Mouse (Mus musculus) MEL (cell line): ENCODE data around the gene Llgl2. TPM values are rescaled to one million over a fixed set of nuclear protein-coding genes. Genes with fewer than 3 reads are reported as not detected.
A peak's percentile ranks its signal among the peaks of the same experiment; 100 is the strongest.

Experiments
- DNase-seq: peaks from one replicate; pipeline ENCODE4 v3.0.0; 2011; ENCODE audit warnings: low read depth, low spot score
- H3K27ac ChIP-seq: 2 replicates; pipeline ENCODE4 v1.5.1; 2012; ENCODE audit warnings: low read depth, mild to moderate bottlenecking, control low read depth, low read length, moderate library complexity; ENCODE audit not compliant: control insufficient read depth
- H3K27me3 ChIP-seq, 2 experiments: fragments of 150-350 bp in 1 of 2; sonication (generic) in 1 of 2; 2 replicates each; pipeline ENCODE4 v1.6.1; 2012; ENCODE audit warnings: low read length in 2 of 2, mild to moderate bottlenecking in 2 of 2, improper control_type of control experiment in 1 of 2, moderate library complexity in 1 of 2; ENCODE audit not compliant: insufficient read depth in 2 of 2, control insufficient read depth in 1 of 2
- H3K36me3 ChIP-seq, 2 experiments: 2 replicates each; pipeline ENCODE4 v1.6.1; 2012 to 2014; ENCODE audit warnings: low read length in 2 of 2, improper control_type of control experiment in 1 of 2, inconsistent platforms in 1 of 2, mild to moderate bottlenecking in 1 of 2; ENCODE audit not compliant: insufficient read depth in 2 of 2, control insufficient read depth in 1 of 2
- H3K4me1 ChIP-seq, 2 experiments: fragments of 150-350 bp in 1 of 2; sonication (generic) in 1 of 2; 2 replicates each; pipeline ENCODE4 v1.6.1; 2012; ENCODE audit warnings: low read length in 2 of 2, improper control_type of control experiment in 1 of 2, mild to moderate bottlenecking in 1 of 2; ENCODE audit not compliant: insufficient read depth in 2 of 2, control insufficient read depth in 1 of 2
- H3K4me3 ChIP-seq, 2 experiments: fragments of 150-350 bp in 1 of 2; sonication (generic) in 1 of 2; 2 replicates each; pipeline ENCODE4 v1.5.1; 2012; ENCODE audit warnings: low read depth in 2 of 2, low read length in 2 of 2, mild to moderate bottlenecking in 2 of 2, moderate library complexity in 2 of 2, control low read depth in 1 of 2, improper control_type of control experiment in 1 of 2; ENCODE audit not compliant: control insufficient read depth in 1 of 2, insufficient read depth in 1 of 2
- H3K79me2 ChIP-seq: 2 replicates; pipeline ENCODE4 v1.6.1; 2012; ENCODE audit warnings: mild to moderate bottlenecking, low read length, moderate library complexity; ENCODE audit not compliant: control insufficient read depth, poor library complexity, insufficient read depth
- H3K9ac ChIP-seq: 2 replicates; pipeline ENCODE4 v1.6.1; 2012; ENCODE audit warnings: low read depth, mild to moderate bottlenecking, control low read depth, low read length, moderate library complexity; ENCODE audit not compliant: control insufficient read depth, poor library complexity, severe bottlenecking
- H3K9me3 ChIP-seq: fragments of 150-350 bp; sonication (generic); replicated peaks from 2 replicates; pipeline ENCODE4 v1.6.1; 2012; ENCODE audit warnings: mild to moderate bottlenecking, low read length, improper control_type of control experiment, moderate library complexity; ENCODE audit not compliant: insufficient read depth
- CHD1 ChIP-seq: IDR thresholded peaks from 2 replicates; pipeline ENCODE4 v1.6.1; 2012; ENCODE audit warnings: low read depth, mild to moderate bottlenecking, inconsistent platforms, low read length, improper control_type of control experiment
- CTCF ChIP-seq, 3 experiments: IDR thresholded peaks in 2 of 3; conservative IDR thresholded peaks in 1 of 3; 2 replicates each; pipeline ENCODE4 v1.5.1; 2011 to 2012; ENCODE audit warnings: low read length in 3 of 3, low read depth in 2 of 3, mild to moderate bottlenecking in 2 of 3, improper control_type of control experiment in 1 of 3, inconsistent platforms in 1 of 3, mixed read lengths in 1 of 3, moderate library complexity in 1 of 3; ENCODE audit not compliant: control insufficient read depth in 1 of 3, insufficient read depth in 1 of 3, poor library complexity in 1 of 3, severe bottlenecking in 1 of 3
- ELF1 ChIP-seq: IDR thresholded peaks from 2 replicates; pipeline ENCODE4 v1.6.1; 2014; ENCODE audit warnings: low read depth, mild to moderate bottlenecking, inconsistent platforms, low read length, improper control_type of control experiment, moderate library complexity
- EP300 ChIP-seq, 2 experiments: IDR thresholded peaks; 2 replicates each; pipeline ENCODE4 v1.6.1; 2011; ENCODE audit warnings: improper control_type of control experiment in 2 of 2, low read length in 2 of 2, low read depth in 1 of 2, mild to moderate bottlenecking in 1 of 2
- ETS1 ChIP-seq: IDR thresholded peaks from 2 replicates; pipeline ENCODE4 v1.6.1; 2012; ENCODE audit warnings: low read depth, mild to moderate bottlenecking, inconsistent platforms, low read length, improper control_type of control experiment, moderate library complexity
- GATA1 ChIP-seq: IDR thresholded peaks from 2 replicates; pipeline ENCODE4 v1.6.1; 2011; ENCODE audit warnings: low read depth, low read length, improper control_type of control experiment
- HCFC1 ChIP-seq: IDR thresholded peaks from 2 replicates; pipeline ENCODE4 v1.6.1; 2012; ENCODE audit warnings: low read depth, mild to moderate bottlenecking, inconsistent platforms, low read length, improper control_type of control experiment, moderate library complexity
- JUND ChIP-seq: IDR thresholded peaks from 2 replicates; pipeline ENCODE4 v1.6.1; 2011; ENCODE audit warnings: low read depth, mild to moderate bottlenecking, improper control_type of control experiment, low read length
- MAZ ChIP-seq: IDR thresholded peaks from 2 replicates; pipeline ENCODE4 v1.6.1; 2012; ENCODE audit warnings: low read depth, mild to moderate bottlenecking, inconsistent platforms, low read length, improper control_type of control experiment
- MXI1 ChIP-seq: IDR thresholded peaks from 2 replicates; pipeline ENCODE4 v1.6.1; 2011; ENCODE audit warnings: mild to moderate bottlenecking, low read depth, low read length, improper control_type of control experiment
- NELFE ChIP-seq: IDR thresholded peaks from 2 replicates; pipeline ENCODE4 v1.6.1; 2011; ENCODE audit warnings: low read depth, low read length, improper control_type of control experiment
- NRF1 ChIP-seq: IDR thresholded peaks from 2 replicates; pipeline ENCODE4 v1.6.1; 2014; ENCODE audit warnings: low read depth, mild to moderate bottlenecking, inconsistent platforms, low read length, improper control_type of control experiment, moderate library complexity; ENCODE audit not compliant: poor library complexity, insufficient read depth, severe bottlenecking
- POLR2A ChIP-seq, 2 experiments: IDR thresholded peaks; 2 replicates each; pipeline ENCODE4 v1.6.1; 2011 to 2012; ENCODE audit warnings: low read length in 2 of 2, mild to moderate bottlenecking in 2 of 2, control low read depth in 1 of 2, improper control_type of control experiment in 1 of 2, low read depth in 1 of 2, moderate library complexity in 1 of 2; ENCODE audit not compliant: control insufficient read depth in 1 of 2, insufficient read depth in 1 of 2, poor library complexity in 1 of 2
- POLR2AphosphoS2 ChIP-seq: IDR thresholded peaks from 2 replicates; pipeline ENCODE4 v1.6.1; 2011; ENCODE audit warnings: low read length, improper control_type of control experiment
- RAD21 ChIP-seq: IDR thresholded peaks from 2 replicates; pipeline ENCODE4 v1.6.1; 2011; ENCODE audit warnings: mild to moderate bottlenecking, low read depth, low read length, improper control_type of control experiment
- SIN3A ChIP-seq: IDR thresholded peaks from 2 replicates; pipeline ENCODE4 v1.6.1; 2012; ENCODE audit warnings: low read length, improper control_type of control experiment, inconsistent platforms
- SMC3 ChIP-seq: IDR thresholded peaks from 2 replicates; pipeline ENCODE4 v1.6.1; 2011; ENCODE audit warnings: low read depth, low read length, improper control_type of control experiment
- TBP ChIP-seq: IDR thresholded peaks from 2 replicates; pipeline ENCODE4 v1.8.0; 2011; ENCODE audit warnings: low read depth, low read length, improper control_type of control experiment
- TCF12 ChIP-seq: IDR thresholded peaks from 2 replicates; pipeline ENCODE4 v1.6.1; 2014; ENCODE audit warnings: low read depth, mild to moderate bottlenecking, inconsistent platforms, low read length, improper control_type of control experiment, moderate library complexity
- UBTF ChIP-seq: IDR thresholded peaks from 2 replicates; pipeline ENCODE4 v1.6.1; 2012; ENCODE audit warnings: low read depth, mild to moderate bottlenecking, inconsistent platforms, low read length, improper control_type of control experiment, moderate library complexity, borderline replicate concordance; ENCODE audit not compliant: insufficient read depth
- ZC3H11A ChIP-seq: IDR thresholded peaks from 2 replicates; pipeline ENCODE4 v1.6.1; 2012; ENCODE audit warnings: low read depth, mild to moderate bottlenecking, inconsistent platforms, low read length, improper control_type of control experiment
- ZNF384 ChIP-seq: IDR thresholded peaks from 2 replicates; pipeline ENCODE4 v1.6.1; 2012; ENCODE audit warnings: low read depth, mild to moderate bottlenecking, inconsistent platforms, low read length, improper control_type of control experiment
- polyA plus RNA-seq, 2 experiments: library from polyadenylated mRNA; stranded (reverse) in 1 of 2; unstranded in 1 of 2; fragments of >175 nt in 1 of 2; fragments of >200 nt in 1 of 2; gene quantifications; 2 replicates each; pipeline versions ENCODE4 v1.2.1 to v1.2.4; 2012; ENCODE audit warnings: low replicate concordance in 2 of 2, low read depth in 1 of 2; ENCODE audit not compliant: insufficient read length in 2 of 2, insufficient read depth in 1 of 2, missing spikeins in 1 of 2
- total RNA-seq: library from RNA; depleted of rRNA; stranded (reverse); fragments of 300-350 nt; gene quantifications from 2 replicates; pipeline ENCODE4 v1.2.3, GENCODE M21; 2012

Gene Llgl2
- total and polyA plus RNA-seq, 3 experiments = 15.9 to 22.6 TPM; not detected in 1

DNA sequence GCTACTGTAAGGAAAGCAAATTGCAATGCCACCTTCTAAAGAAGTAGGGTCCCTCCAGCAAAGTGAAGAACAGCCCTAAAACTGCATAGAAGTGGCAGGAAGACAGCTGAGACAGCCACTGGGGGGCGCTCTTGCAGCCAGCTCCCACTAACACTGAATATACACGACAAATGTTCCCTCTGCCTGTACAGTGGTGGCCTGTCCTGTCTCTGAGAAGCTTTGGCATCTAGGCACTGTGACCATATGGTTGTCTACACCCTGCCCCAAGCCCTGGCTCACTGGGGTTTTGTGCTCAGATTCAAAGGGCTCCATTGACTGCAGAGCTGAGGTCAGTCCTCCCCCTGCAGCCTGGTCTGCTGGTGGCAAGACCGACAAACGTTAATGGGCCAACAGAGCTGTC, 75.0 kb downstream of the Llgl2 start:
- peak overlapping the region; percentile 65 for H3K27ac ChIP-seq
- TF ChIP-seq NRF1 (no peak), SIN3A (peak; percentile 60; the same call in 1 of the 2 replicates), POLR2A (IDR thresholded peaks at IDR 0.05; ENCODE audit: control insufficient read depth in 1 of 2, insufficient read depth in 1 of 2, low read depth in 1 of 2, low read length in 2 of 2, poor library complexity in 1 of 2) (peak in 1 of 2 experiments; percentile 27; a peak in 1 of 4 replicates), TBP (peak; percentile 51), TCF12 (no peak), MXI1 (no peak), ELF1 (peak; percentile 31; the same call in 1 of the 2 replicates), ZC3H11A (peak; percentile 49), SMC3 (peak; percentile 86), ETS1 (0 out of 2 replicates have a peak, but pooled peaks have one; percentile 12), EP300 (IDR thresholded peaks at IDR 0.05; ENCODE audit: low read depth in 1 of 2, low read length in 2 of 2) (no peak), CTCF (IDR thresholded peaks at IDR 0.05 in 2 of 3, conservative IDR thresholded peaks at IDR 0.05 in 1 of 3; ENCODE audit: control insufficient read depth in 1 of 3, insufficient read depth in 1 of 3, low read depth in 2 of 3, low read length in 3 of 3, poor library complexity in 1 of 3, severe bottlenecking in 1 of 3) (peak; percentile 97 to 99 (median 98)), RAD21 (peak; percentile 65)
- TF ChIP-seq, all 39 proteins: peak for 9
- H3K9ac ChIP-seq = peak overlapping the region; percentile 72
- H3K36me3 ChIP-seq = peaks cover 0 to 26% of the 10 kb centered on the region in 2 experiments; a peak in 2 of 4 replicates
- peaks cover 31% of the 10 kb centered on the region for H3K79me2 ChIP-seq
- H3K4me1 ChIP-seq = peaks cover 16 to 32% of the 10 kb centered on the region in 2 experiments
- H3K9me3 ChIP-seq = no peaks in the 10 kb centered on the region
- H3K27me3 ChIP-seq = no peaks in the 10 kb centered on the region
- DNase-seq = peak; percentile 94
- H3K4me3 ChIP-seq = peak overlapping the region in 1 of 2 experiments; percentile 21; a peak in 1 of 4 replicates

DNA sequence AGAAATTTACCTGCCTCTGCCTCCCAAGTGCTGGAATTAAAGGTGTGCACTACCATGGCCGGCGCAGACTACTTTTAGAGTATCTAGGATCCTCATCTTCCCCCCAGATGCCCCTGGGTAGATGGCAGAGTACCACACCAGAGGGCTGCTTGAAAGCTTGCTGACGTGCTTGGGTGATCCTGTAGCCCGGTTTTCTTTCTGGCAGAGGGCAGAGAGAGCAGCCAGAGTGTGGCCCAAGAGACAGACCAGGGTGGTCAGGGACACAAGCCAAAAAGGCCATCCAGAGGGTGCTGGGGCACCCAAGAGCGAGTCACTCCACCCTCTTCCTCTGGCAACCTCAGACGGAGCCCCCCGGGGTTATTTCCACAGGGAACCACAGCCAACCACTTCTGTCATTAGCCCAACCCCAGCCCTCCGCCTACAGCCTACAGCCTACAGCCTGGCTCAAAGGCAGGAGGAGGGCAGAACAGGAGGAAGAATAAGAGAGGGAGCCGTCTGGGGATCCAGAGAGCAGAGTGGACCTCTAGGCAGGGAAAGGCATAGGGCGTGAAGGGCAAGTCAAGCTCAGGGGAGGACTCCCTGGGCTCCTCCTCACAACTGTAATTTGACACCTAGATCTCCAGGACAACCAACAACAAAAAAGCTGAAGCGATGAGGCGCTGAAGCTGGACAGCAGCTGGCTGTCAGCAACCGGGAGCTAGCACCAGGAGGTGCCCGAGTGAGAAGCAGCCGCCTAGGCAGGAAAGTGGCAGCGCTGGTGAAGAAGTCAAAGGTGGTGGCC, 75.8 kb downstream of the Llgl2 start, which contains the start of gene Smim5:
Smim5 (plus strand) TSS at position 481 of the 781 bp plus-strand sequence.
- no peaks in the 10 kb centered on the region for H3K9me3 ChIP-seq
- peak within 1 kb of the TSS; percentile 72 for H3K9ac ChIP-seq
- peak; percentile 58 to 76 for TF ChIP-seq POLR2A (IDR thresholded peaks at IDR 0.05; ENCODE audit: control insufficient read depth in 1 of 2, insufficient read depth in 1 of 2, low read depth in 1 of 2, low read length in 2 of 2, poor library complexity in 1 of 2)
- TF ChIP-seq CHD1 = peak; percentile 66
- TF ChIP-seq POLR2AphosphoS2 = peak; percentile 39
- TF ChIP-seq HCFC1 = 0 out of 2 replicates have a peak, but pooled peaks have one; percentile 19
- TF ChIP-seq JUND = no peak
- TF ChIP-seq TCF12 = peak; percentile 37; the same call in 1 of the 2 replicates
- peak; percentile 99 for TF ChIP-seq SIN3A
- TF ChIP-seq TBP = peak; percentile 67
- 0 out of 2 replicates have a peak, but pooled peaks have one; percentile 1 for TF ChIP-seq GATA1
- TF ChIP-seq ELF1 = no peak; the same call in 1 of the 2 replicates
- 0 out of 2 replicates have a peak, but pooled peaks have one; percentile 90 for TF ChIP-seq UBTF
- peak; percentile 58 for TF ChIP-seq ZNF384
- TF ChIP-seq ETS1 = peak; percentile 65; the same call in 1 of the 2 replicates
- peak; percentile 68 for TF ChIP-seq NELFE
- no peak; the same call in 1 of the 2 replicates for TF ChIP-seq MAZ
- TF ChIP-seq MXI1 = peak; percentile 95
- peaks cover 20 to 40% of the 10 kb centered on the region in 2 experiments for H3K4me1 ChIP-seq
- H3K27ac ChIP-seq = peak within 1 kb of the TSS; percentile 98
- DNase-seq = peak; percentile 93
- H3K4me3 ChIP-seq = peak within 1 kb of the TSS; percentile 68 to 69
- H3K79me2 ChIP-seq = peaks cover 34% of the 10 kb centered on the region
- H3K27me3 ChIP-seq = no peaks in the 10 kb centered on the region
- peaks cover 0 to 33% of the 10 kb centered on the region in 2 experiments; a peak in 2 of 4 replicates for H3K36me3 ChIP-seq
